Comparison of ENCODE assay signal across 8 mouse cellular contexts in genomic region chr2:109890597-109890996, GRCm38 (mm10). TPM values are rescaled to one million over a fixed set of nuclear protein-coding genes. Genes with fewer than 3 reads are reported as not detected.
DNase-seq lines count a peak whose midpoint lies in the region; ATAC-seq lines count a peak whose summit lies in the region.

Gene Lin7c (plus strand): TSS chr2:109890853.

- H3K4me1 ChIP-seq in embryonic facial prominence, embryonic 11.5 days (ENCODE audit: control insufficient read depth, insufficient read depth, low read length), result no peaks in the 10 kb centered on the region
- H3K4me1 ChIP-seq in limb, embryonic 10.5 days, result peaks cover 14% of the 10 kb centered on the region
- H3K4me1 ChIP-seq in midbrain, embryonic 12.5 days, result peaks cover 16% of the 10 kb centered on the region

- no peaks in the 10 kb centered on the region for H3K9me3 ChIP-seq in embryonic facial prominence, embryonic 11.5 days (replicated peaks; ENCODE audit: control insufficient read depth, low read length)
- no peaks in the 10 kb centered on the region for H3K9me3 ChIP-seq in limb, embryonic 10.5 days (replicated peaks)
- H3K9me3 ChIP-seq in midbrain, embryonic 12.5 days, result no peaks in the 10 kb centered on the region

- H3K27ac ChIP-seq in embryonic facial prominence, embryonic 11.5 days (replicated peaks; ENCODE audit: low read depth, low read length), result peak within 1 kb of the TSS; percentile 74
- peak within 1 kb of the TSS; percentile 99 for H3K27ac ChIP-seq in limb, embryonic 10.5 days
- peak within 1 kb of the TSS; percentile 84 for H3K27ac ChIP-seq in midbrain, embryonic 12.5 days (replicated peaks)

- no peaks in the 10 kb centered on the region for H3K27me3 ChIP-seq in embryonic facial prominence, embryonic 11.5 days (ENCODE audit: control insufficient read depth, insufficient read depth, low read length)
- no peaks in the 10 kb centered on the region for H3K27me3 ChIP-seq in limb, embryonic 10.5 days (ENCODE audit: low read depth, poor library complexity, severe bottlenecking)
- H3K27me3 ChIP-seq in midbrain, embryonic 12.5 days, result no peaks in the 10 kb centered on the region

- H3K36me3 ChIP-seq in embryonic facial prominence, embryonic 11.5 days (replicated peaks; ENCODE audit: control insufficient read depth, insufficient read depth, low read depth, low read length), result no peaks in the 10 kb centered on the region; the same call in 1 of the 2 replicates
- peaks cover 16% of the 10 kb centered on the region for H3K36me3 ChIP-seq in limb, embryonic 10.5 days
- H3K36me3 ChIP-seq in midbrain, embryonic 12.5 days, result peaks cover 15% of the 10 kb centered on the region

- H3K4me2 ChIP-seq in embryonic facial prominence, embryonic 11.5 days (ENCODE audit: low read depth, low read length), result peak within 1 kb of the TSS; percentile 65
- peak within 1 kb of the TSS; percentile 73 for H3K4me2 ChIP-seq in midbrain, embryonic 12.5 days (replicated peaks)

- WGBS in embryonic facial prominence, embryonic 11.5 days, result under 1% methylated on average over 42 of the region's 42 CpGs
- under 1% methylated on average over 41 of the region's 42 CpGs for WGBS in limb, embryonic 10.5 days
- WGBS in midbrain, embryonic 12.5 days, result under 1% methylated on average over 42 of the region's 42 CpGs

- ATAC-seq in embryonic facial prominence, embryonic 11.5 days (replicated peaks; ENCODE audit: insufficient number of reproducible peaks, low FRiP score, low TSS enrichment, low read depth), result peak; percentile 99
- peak; percentile 100 for ATAC-seq in midbrain, embryonic 12.5 days (ENCODE audit: low FRiP score, low read depth)

- H3K4me3 ChIP-seq in embryonic facial prominence, embryonic 11.5 days (ENCODE audit: low read depth, low read length), result peak within 1 kb of the TSS; percentile 88
- H3K4me3 ChIP-seq in limb, embryonic 10.5 days, result peak within 1 kb of the TSS; percentile 96
- peak within 1 kb of the TSS; percentile 91 for H3K4me3 ChIP-seq in midbrain, embryonic 12.5 days

- peak; percentile 88 for DNase-seq in 3134 (ENCODE audit: extremely low read depth, insufficient read length, low spot score)
- peak; percentile 93 for DNase-seq in adrenal gland, postnatal 25 days
- peak; percentile 97 for DNase-seq in embryonic facial prominence, embryonic 11.5 days (ENCODE audit: low spot score)
- peak; percentile 100 for DNase-seq in heart, adult 11 months
- DNase-seq in kidney, adult 11 months, result peak; percentile 93
- DNase-seq in limb, embryonic 10.5 days (ENCODE audit: low spot score), result peak; percentile 98
- peak; percentile 91 for DNase-seq in skeletal muscle tissue, adult 2 months (ENCODE audit: low read depth, low spot score)

- H3K9ac ChIP-seq in embryonic facial prominence, embryonic 11.5 days (replicated peaks; ENCODE audit: low read length), result peak within 1 kb of the TSS; percentile 96
- H3K9ac ChIP-seq in midbrain, embryonic 12.5 days (replicated peaks), result peak within 1 kb of the TSS; percentile 82

RNA-seq across cellular contexts. Expression of gene Lin7c, which starts in this region (rescaled TPM):
- total RNA-seq in adrenal gland, postnatal 25 days (2021), result 61.6 and 88.7 TPM in 2 replicates
- 93.6 and 94.3 TPM in 2 replicates for polyA plus RNA-seq in embryonic facial prominence, embryonic 11.5 days (2014; fragmentation: Nextera tagmentation; extraction: Ambion mirVana)
- 64.3 and 68.9 TPM in 2 replicates for polyA plus RNA-seq in limb, embryonic 10.5 days (2016; fragmentation: Nextera tagmentation; extraction: Ambion mirVana)
- polyA plus RNA-seq in midbrain, embryonic 12.5 days (2016; fragmentation: Nextera tagmentation; extraction: Ambion mirVana), result 159 and 172 TPM in 2 replicates

Comparison
In these comparisons a context has a peak if more than half of its experiments do, and no peak if none do; other contexts are left out.
1. Peak in every context shown above with its lines: DNase-seq, ATAC-seq, H3K4me3 ChIP-seq and H3K27ac ChIP-seq.